Mouse (Mus musculus) forebrain, embryonic 12.5 days (tissue): ENCODE data around the gene Cox17. TPM values are rescaled to one million over a fixed set of nuclear protein-coding genes. Genes with fewer than 3 reads are reported as not detected.
A peak's percentile ranks its signal among the peaks of the same experiment; 100 is the strongest.

Experiments
- ATAC-seq: fragments of 200-750 bp; cut with Nextera tagmentation; 2 replicates; pipeline ENCODE4 v1.8.0; 2017; ENCODE audit warnings: moderate TSS enrichment; ENCODE audit not compliant: low FRiP score
- H3K27ac ChIP-seq: fragments of 300-500 bp; sonication (generic); 2 replicates; pipeline ENCODE4 v1.5.1; 2016; ENCODE audit warnings: mild to moderate bottlenecking
- H3K27me3 ChIP-seq: fragments of 300-500 bp; sonication (generic); 2 replicates; pipeline ENCODE4 v1.6.1; 2016; ENCODE audit warnings: mild to moderate bottlenecking
- H3K36me3 ChIP-seq: fragments of 300-500 bp; sonication (generic); replicated peaks from 2 replicates; pipeline ENCODE4 v1.6.1; 2016; ENCODE audit warnings: mild to moderate bottlenecking
- H3K4me1 ChIP-seq: fragments of 300-500 bp; sonication (generic); 2 replicates; pipeline ENCODE4 v1.6.1; 2016
- H3K4me2 ChIP-seq: fragments of 300-500 bp; sonication (generic); 2 replicates; pipeline ENCODE4 v1.6.1; 2016; ENCODE audit warnings: mild to moderate bottlenecking, moderate library complexity
- H3K4me3 ChIP-seq: fragments of 300-500 bp; sonication (generic); replicated peaks from 2 replicates; pipeline ENCODE4 v1.5.1; 2016; ENCODE audit warnings: mild to moderate bottlenecking
- H3K9ac ChIP-seq: fragments of 300-500 bp; sonication (generic); 2 replicates; pipeline ENCODE4 v1.6.1; 2016; ENCODE audit warnings: mild to moderate bottlenecking
- H3K9me3 ChIP-seq: fragments of 300-500 bp; sonication (generic); 2 replicates; pipeline ENCODE4 v1.6.1; 2016
- WGBS: fragments of 180-500 bp; shearing (Covaris S2); methylation state at CpG from one replicate; pipeline ENCODE4 v1.1.7; 2016; 5-methylcytosine and 5-hydroxymethylcytosine counted together
- polyA plus RNA-seq: library from polyadenylated mRNA; unstranded; fragments of >200 nt; fragmentation: Nextera tagmentation; extraction: Ambion mirVana; gene quantifications from 2 replicates; pipeline ENCODE4 v1.2.1, GENCODE M21; 2016

Gene Cox17
- polyA plus RNA-seq, 1 experiment from 2014 or later = 141 TPM

GRCm38 (mm10) chr16:38400311-38400960, 53.6 kb downstream of the Cox17 start:
- H3K4me1 ChIP-seq = peaks cover 14% of the 10 kb centered on the region
- peak overlapping the region; percentile 57 for H3K4me2 ChIP-seq
- 74% methylated on average over 9 of the region's 9 CpGs for WGBS
- H3K9me3 ChIP-seq = no peaks in the 10 kb centered on the region
- 0 out of 2 replicates have a peak overlapping the region, but pooled peaks have one; percentile 49 for H3K9ac ChIP-seq
- peak overlapping the region; percentile 63 for H3K27ac ChIP-seq
- H3K4me3 ChIP-seq = peak overlapping the region; percentile 28; the same call in 1 of the 2 replicates
- H3K27me3 ChIP-seq = no peaks in the 10 kb centered on the region
- no peaks in the 10 kb centered on the region for H3K36me3 ChIP-seq
- ATAC-seq = peak; percentile 60

- no peak overlapping the region for H3K4me2 ChIP-seq
- no peak overlapping the region for H3K9ac ChIP-seq
- no peaks in the 10 kb centered on the region for H3K9me3 ChIP-seq
- peaks cover 14% of the 10 kb centered on the region for H3K4me1 ChIP-seq
- H3K27ac ChIP-seq = no peak overlapping the region
- H3K27me3 ChIP-seq = no peaks in the 10 kb centered on the region
- WGBS = 82% methylated on average over 6 of the region's 6 CpGs
- H3K36me3 ChIP-seq = no peaks in the 10 kb centered on the region
- ATAC-seq = no peak
- no peak overlapping the region for H3K4me3 ChIP-seq
Observed at GRCm38 (mm10) chr16:38401468-38401867, 54.7 kb downstream of the Cox17 start.

Other genes with a start within 250 kb of the Cox17 start
- not detected in 2 replicates for gene Nr1i2, start 52.2 kb upstream of the Cox17 start, polyA plus RNA-seq
- 0.56 and 0.60 TPM in 2 replicates for gene Maats1, start 4.8 kb upstream of the Cox17 start, polyA plus RNA-seq
- gene Gm21987, start within 50 bp of the Cox17 start, polyA plus RNA-seq = not detected in 2 replicates
- 0.49 and 0.50 TPM in 2 replicates for gene Popdc2, start 15.2 kb downstream of the Cox17 start, polyA plus RNA-seq
- 0.15 and 0.73 TPM in 2 replicates for gene Pla1a, start 86.2 kb downstream of the Cox17 start, polyA plus RNA-seq
- gene Adprh, start 105.7 kb downstream of the Cox17 start, polyA plus RNA-seq = 140 and 142 TPM in 2 replicates
- gene Cd80, start 108.6 kb downstream of the Cox17 start, polyA plus RNA-seq = 0.59 and 0.77 TPM in 2 replicates
- 30.5 and 37.0 TPM in 2 replicates for gene Timmdc1, start 175.7 kb downstream of the Cox17 start, polyA plus RNA-seq
- 72.7 and 78.4 TPM in 2 replicates for gene Poglut1, start 203.3 kb downstream of the Cox17 start, polyA plus RNA-seq
- gene Tmem39a, start 211.7 kb downstream of the Cox17 start, polyA plus RNA-seq = 57.4 and 70.5 TPM in 2 replicates